Mouse (Mus musculus): ENCODE results near the gene Hinfp.

DNA sequence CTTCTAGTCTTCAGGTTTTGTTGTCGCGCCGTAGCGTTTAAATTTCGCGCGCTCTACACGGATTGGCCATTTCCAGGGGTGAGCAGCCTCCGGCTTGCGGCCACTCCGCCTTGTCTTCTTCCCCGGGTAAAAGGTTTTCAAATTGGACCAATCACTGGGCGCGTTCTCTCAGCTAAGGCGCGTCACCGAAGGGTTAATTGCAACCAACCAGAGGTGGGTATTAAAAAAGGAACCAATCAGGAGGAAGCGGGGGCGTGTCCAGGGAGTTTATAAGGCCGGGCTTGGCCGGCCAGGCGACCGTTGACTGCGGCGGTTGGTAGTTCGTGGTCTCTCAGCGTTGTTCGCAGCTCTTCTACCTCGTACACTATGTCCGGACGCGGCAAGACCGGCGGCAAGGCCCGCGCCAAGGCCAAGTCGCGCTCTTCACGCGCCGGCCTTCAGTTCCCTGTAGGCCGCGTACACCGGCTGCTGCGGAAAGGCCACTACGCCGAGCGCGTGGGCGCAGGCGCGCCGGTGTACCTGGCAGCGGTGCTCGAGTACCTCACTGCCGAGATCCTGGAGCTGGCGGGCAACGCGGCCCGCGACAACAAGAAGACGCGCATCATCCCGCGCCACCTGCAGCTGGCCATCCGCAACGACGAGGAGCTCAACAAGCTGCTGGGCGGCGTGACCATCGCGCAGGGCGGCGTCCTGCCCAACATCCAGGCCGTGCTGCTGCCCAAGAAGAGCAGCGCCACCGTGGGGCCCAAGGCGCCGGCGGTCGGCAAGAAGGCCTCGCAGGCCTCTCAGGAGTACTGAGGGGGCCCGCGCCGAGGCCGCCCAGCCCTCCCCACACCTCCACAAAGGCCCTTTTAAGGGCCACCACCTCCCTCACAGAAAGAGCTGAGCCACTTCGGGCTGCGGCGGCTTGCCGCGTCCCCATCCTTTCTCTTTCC, 29.2 kb upstream of the Hinfp start, which contains the start of gene H2afx:
- no peak for TF ChIP-seq GATA1 (IDR thresholded peaks at IDR 0.05; ENCODE audit: borderline replicate concordance, low read length)
- peak; percentile 45; the same call in 1 of the 2 replicates for TF ChIP-seq FLI1 (IDR thresholded peaks at IDR 0.05; ENCODE audit: low read length)
